Mouse (Mus musculus): Measurements from ENCODE around the gene Actl7a. TPM values are rescaled to one million over a fixed set of nuclear protein-coding genes. Genes with fewer than 3 reads are reported as not detected.

Actl7a gene
- polyA plus RNA-seq (2014; fragmentation: Nextera tagmentation; extraction: Ambion mirVana), result not detected in 2 replicates

DNA sequence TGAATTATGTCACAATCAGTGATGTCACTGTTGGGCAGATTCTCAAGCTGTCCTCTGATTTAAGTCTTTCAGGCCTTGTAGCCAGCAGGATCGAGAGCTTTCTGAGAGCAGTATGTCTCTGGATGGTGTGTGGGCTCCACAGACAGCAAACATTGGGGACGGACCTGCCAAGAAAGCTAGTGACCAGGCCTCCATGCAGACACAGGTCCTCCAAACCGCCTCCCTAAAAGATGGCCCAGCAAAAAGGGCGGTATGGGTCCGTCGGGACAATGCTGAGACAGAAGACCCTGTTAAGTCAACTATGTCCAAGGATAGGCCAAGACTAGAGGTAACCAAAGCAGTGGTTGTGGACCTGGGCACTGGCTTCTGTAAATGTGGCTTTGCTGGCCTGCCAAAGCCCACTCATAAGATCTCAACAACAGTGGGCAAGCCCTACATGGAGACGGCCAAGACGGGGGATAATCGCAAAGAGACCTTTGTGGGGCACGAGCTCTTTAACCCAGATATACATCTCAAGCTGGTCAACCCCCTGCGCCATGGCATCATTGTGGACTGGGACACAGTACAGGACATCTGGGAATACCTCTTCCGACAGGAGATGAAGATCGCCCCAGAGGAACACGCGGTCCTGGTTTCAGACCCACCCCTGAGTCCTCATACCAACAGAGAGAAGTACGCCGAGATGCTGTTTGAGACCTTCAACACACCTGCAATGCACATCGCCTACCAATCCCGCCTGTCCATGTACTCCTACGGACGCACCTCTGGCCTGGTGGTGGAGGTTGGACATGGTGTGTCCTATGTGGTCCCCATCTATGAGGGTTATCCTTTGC is at the start of gene Actl7a:
TSS of gene Actl7a (plus strand) at position 51 of the 833 bp plus-strand sequence.
- ATAC-seq (ENCODE audit: insufficient number of reproducible peaks, low FRiP score, low TSS enrichment, low read depth) (no peak), DNase-seq (ENCODE audit: low spot score) (no peak)
- H3K27me3 ChIP-seq (ENCODE audit: control insufficient read depth, insufficient read depth, low read length), result no peaks in the 10 kb centered on the region
- H3K36me3 ChIP-seq (ENCODE audit: control insufficient read depth, insufficient read depth, low read length), result peaks cover 4% of the 10 kb centered on the region; the same call in 1 of the 2 replicates
- H3K4me2 ChIP-seq (ENCODE audit: low read depth, severe bottlenecking), result no peak within 1 kb of the TSS
- 97% methylated on average over 21 of the region's 21 CpGs for WGBS
- no peaks in the 10 kb centered on the region for H3K9me3 ChIP-seq (ENCODE audit: control insufficient read depth, low read length)
- H3K4me3 ChIP-seq (ENCODE audit: low read depth, low read length), result no peak within 1 kb of the TSS
- no peak within 1 kb of the TSS for H3K27ac ChIP-seq (replicated peaks; ENCODE audit: low read depth, low read length)
- H3K9ac ChIP-seq (ENCODE audit: low read length), result no peak within 1 kb of the TSS
- H3K4me1 ChIP-seq (ENCODE audit: control insufficient read depth, insufficient read depth, low read length), result no peaks in the 10 kb centered on the region

DNA sequence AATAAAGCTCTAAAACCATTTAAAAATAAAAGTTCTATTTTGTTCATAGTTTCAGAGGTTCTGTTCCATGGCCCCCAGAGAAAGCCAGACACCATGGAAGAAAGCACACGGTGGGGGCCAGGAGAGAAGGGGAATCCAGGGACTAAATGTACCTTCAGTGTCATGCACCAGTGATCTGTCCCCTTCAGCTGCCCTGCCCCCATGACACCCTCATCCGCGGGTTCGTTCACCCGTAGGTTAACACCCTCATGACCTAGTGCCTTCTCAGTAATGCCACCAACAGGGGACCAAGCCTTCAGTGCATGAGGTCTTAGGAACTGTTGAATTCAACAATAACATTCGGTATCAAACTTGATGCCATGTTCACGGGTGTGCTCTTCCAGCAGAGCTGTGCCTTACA is 46.8 kb upstream of the Actl7a start:
- no peaks in the 10 kb centered on the region for H3K36me3 ChIP-seq (ENCODE audit: control insufficient read depth, insufficient read depth, low read length)
- H3K27ac ChIP-seq (replicated peaks; ENCODE audit: low read depth, low read length), result no peak overlapping the region
- WGBS, result 82% methylated on average over 7 of the region's 7 CpGs
- DNase-seq (ENCODE audit: low spot score) (no peak), ATAC-seq (ENCODE audit: insufficient number of reproducible peaks, low FRiP score, low TSS enrichment, low read depth) (no peak)
- H3K4me3 ChIP-seq (ENCODE audit: low read depth, low read length), result no peak overlapping the region
- H3K9ac ChIP-seq (ENCODE audit: low read length), result no peak overlapping the region
- no peaks in the 10 kb centered on the region for H3K9me3 ChIP-seq (ENCODE audit: control insufficient read depth, low read length)
- no peaks in the 10 kb centered on the region for H3K27me3 ChIP-seq (ENCODE audit: control insufficient read depth, insufficient read depth, low read length)
- H3K4me2 ChIP-seq (ENCODE audit: low read depth, severe bottlenecking), result no peak overlapping the region
- H3K4me1 ChIP-seq (ENCODE audit: control insufficient read depth, insufficient read depth, low read length), result no peaks in the 10 kb centered on the region

DNA sequence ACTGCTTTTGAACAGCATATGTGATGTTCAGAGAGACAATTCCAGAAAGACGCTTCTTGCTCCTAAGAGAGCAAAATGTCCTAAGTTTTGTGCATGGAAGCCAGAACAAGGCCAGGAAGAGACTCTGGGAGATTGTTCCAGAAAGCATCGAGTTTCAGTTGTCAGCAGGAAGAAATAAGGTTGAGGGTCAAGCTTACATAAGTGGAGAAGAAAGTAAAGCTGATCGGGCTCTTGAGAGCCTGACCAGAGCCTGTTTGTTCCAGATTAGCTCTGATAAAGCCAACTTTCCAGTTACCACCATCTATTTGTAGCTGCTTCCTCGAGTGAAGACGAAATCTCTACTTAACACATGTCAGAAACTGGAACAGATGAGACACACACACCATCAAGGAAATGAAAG is 44.5 kb upstream of the Actl7a start:
- WGBS, result 62% methylated on average over 5 of the region's 5 CpGs
- no peaks in the 10 kb centered on the region for H3K36me3 ChIP-seq (ENCODE audit: control insufficient read depth, insufficient read depth, low read length)
- no peak overlapping the region for H3K27ac ChIP-seq (replicated peaks; ENCODE audit: low read depth, low read length)
- ATAC-seq (ENCODE audit: insufficient number of reproducible peaks, low FRiP score, low TSS enrichment, low read depth) (no peak), DNase-seq (ENCODE audit: low spot score) (no peak)
- H3K4me1 ChIP-seq (ENCODE audit: control insufficient read depth, insufficient read depth, low read length), result no peaks in the 10 kb centered on the region
- no peak overlapping the region for H3K4me3 ChIP-seq (ENCODE audit: low read depth, low read length)
- H3K27me3 ChIP-seq (ENCODE audit: control insufficient read depth, insufficient read depth, low read length), result no peaks in the 10 kb centered on the region
- no peak overlapping the region for H3K4me2 ChIP-seq (ENCODE audit: low read depth, severe bottlenecking)
- no peaks in the 10 kb centered on the region for H3K9me3 ChIP-seq (ENCODE audit: control insufficient read depth, low read length)
- H3K9ac ChIP-seq (ENCODE audit: low read length), result no peak overlapping the region

DNA sequence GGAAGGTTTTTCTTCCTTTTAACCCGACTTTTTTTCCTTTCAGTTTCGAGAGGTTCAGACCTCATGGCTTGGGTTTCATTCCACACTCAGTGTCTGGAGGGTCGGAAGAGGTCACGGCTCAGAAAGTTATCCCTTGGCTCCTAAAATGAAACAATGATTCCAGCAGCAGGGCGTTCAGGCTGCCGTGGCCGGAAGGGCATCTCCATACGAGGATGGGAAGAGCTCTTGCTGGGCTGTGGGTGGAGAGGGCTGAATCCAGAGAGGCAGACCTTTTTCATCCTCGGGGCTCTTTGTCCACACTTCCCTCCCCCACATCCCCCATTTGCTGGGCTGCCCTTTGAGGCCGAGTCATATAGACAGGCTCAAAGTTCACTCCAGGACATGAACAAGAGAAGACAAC is 41.0 kb upstream of the Actl7a start:
- no peak for ATAC-seq (ENCODE audit: insufficient number of reproducible peaks, low FRiP score, low TSS enrichment, low read depth)
- Histone ChIP-seq H3K9ac (ENCODE audit: low read length) (no peak overlapping the region), H3K27ac (replicated peaks; ENCODE audit: low read depth, low read length) (no peak overlapping the region), H3K36me3 (ENCODE audit: control insufficient read depth, insufficient read depth, low read length) (no peaks in the 10 kb centered on the region), H3K4me2 (ENCODE audit: low read depth, severe bottlenecking) (no peak overlapping the region), H3K4me3 (ENCODE audit: low read depth, low read length) (no peak overlapping the region), H3K27me3 (ENCODE audit: control insufficient read depth, insufficient read depth, low read length) (no peaks in the 10 kb centered on the region), H3K9me3 (ENCODE audit: control insufficient read depth, low read length) (no peaks in the 10 kb centered on the region), H3K4me1 (ENCODE audit: control insufficient read depth, insufficient read depth, low read length) (no peaks in the 10 kb centered on the region)
- 37% methylated on average over 10 of the region's 10 CpGs for WGBS
- no peak for DNase-seq (ENCODE audit: low spot score)

DNA sequence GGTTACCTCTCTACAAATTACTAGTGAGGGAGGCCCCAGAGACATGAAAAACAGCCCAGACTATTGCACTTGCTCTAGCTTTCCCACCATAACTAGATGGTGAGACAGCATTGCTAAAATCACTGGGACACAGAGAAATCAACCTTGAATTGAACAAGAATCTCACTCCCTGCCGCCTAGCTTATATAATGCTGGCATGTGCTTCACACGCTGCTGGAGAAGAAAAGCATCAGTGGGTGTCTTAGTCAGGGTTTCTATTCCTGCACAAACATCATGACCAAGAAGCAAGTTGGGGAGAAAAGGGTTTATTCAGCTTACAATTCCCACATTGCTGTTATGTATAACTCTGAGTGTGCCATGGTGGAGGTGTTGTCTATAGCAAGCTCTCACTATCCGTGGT is 30.1 kb upstream of the Actl7a start:
- Histone ChIP-seq H3K4me2 (ENCODE audit: low read depth, severe bottlenecking) (no peak overlapping the region), H3K9me3 (ENCODE audit: control insufficient read depth, low read length) (no peaks in the 10 kb centered on the region), H3K27ac (replicated peaks; ENCODE audit: low read depth, low read length) (no peak overlapping the region), H3K36me3 (ENCODE audit: control insufficient read depth, insufficient read depth, low read length) (no peaks in the 10 kb centered on the region), H3K9ac (ENCODE audit: low read length) (no peak overlapping the region), H3K27me3 (ENCODE audit: control insufficient read depth, insufficient read depth, low read length) (no peaks in the 10 kb centered on the region), H3K4me3 (ENCODE audit: low read depth, low read length) (no peak overlapping the region), H3K4me1 (ENCODE audit: control insufficient read depth, insufficient read depth, low read length) (no peaks in the 10 kb centered on the region)
- WGBS, result 92% methylated on average over 3 of the region's 3 CpGs
- no peak for DNase-seq (ENCODE audit: low spot score)
- no peak for ATAC-seq (ENCODE audit: insufficient number of reproducible peaks, low FRiP score, low TSS enrichment, low read depth)

DNA sequence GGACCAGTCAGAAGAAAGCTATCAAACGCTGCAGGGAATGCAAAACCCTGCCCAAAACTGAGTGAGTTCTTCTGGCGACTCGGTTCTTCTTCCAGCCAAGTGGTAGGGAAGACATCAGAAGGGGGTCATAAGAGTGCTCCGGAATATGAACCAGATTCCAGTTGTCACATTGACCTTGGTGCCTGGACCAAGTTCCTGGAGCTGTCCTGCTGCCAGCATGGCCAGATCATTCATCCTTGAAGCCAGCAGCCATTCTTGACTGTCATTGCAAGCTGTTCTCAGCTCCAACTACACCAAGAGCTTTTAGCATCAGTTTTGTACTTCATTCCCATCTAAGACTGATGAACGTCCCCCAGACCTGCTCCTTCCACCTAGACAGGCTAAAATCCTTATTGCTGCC is 26.4 kb upstream of the Actl7a start:
- Histone ChIP-seq H3K27me3 (ENCODE audit: control insufficient read depth, insufficient read depth, low read length) (no peaks in the 10 kb centered on the region), H3K4me3 (ENCODE audit: low read depth, low read length) (no peak overlapping the region), H3K27ac (replicated peaks; ENCODE audit: low read depth, low read length) (no peak overlapping the region), H3K36me3 (ENCODE audit: control insufficient read depth, insufficient read depth, low read length) (no peaks in the 10 kb centered on the region), H3K9ac (ENCODE audit: low read length) (no peak overlapping the region), H3K9me3 (ENCODE audit: control insufficient read depth, low read length) (no peaks in the 10 kb centered on the region), H3K4me2 (ENCODE audit: low read depth, severe bottlenecking) (no peak overlapping the region), H3K4me1 (ENCODE audit: control insufficient read depth, insufficient read depth, low read length) (no peaks in the 10 kb centered on the region)
- 62% methylated on average over 5 of the region's 5 CpGs for WGBS
- no peak for DNase-seq (ENCODE audit: low spot score)
- no peak for ATAC-seq (ENCODE audit: insufficient number of reproducible peaks, low FRiP score, low TSS enrichment, low read depth)

DNA sequence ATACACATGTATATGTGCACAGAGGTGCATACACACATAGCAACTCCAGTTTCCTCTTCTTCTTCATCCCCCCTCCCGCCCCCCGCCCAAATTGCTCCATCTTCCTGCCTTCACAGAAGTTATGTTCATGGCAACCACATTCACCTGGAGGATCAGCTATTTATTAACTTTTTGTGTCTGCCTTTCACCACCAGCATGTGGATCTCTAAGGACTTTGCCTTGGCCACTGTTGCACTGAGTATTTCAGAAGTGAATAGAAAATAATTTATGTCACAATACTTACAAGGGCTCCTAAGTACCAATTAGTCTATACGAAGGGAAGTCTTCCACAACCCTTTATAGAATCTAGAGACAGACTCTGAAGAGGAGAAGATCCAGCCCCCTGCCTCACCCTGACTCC is 25.3 kb upstream of the Actl7a start:
- no peak overlapping the region for H3K9ac ChIP-seq (ENCODE audit: low read length)
- no peak overlapping the region for H3K4me3 ChIP-seq (ENCODE audit: low read depth, low read length)
- WGBS, result 90% methylated on average over 3 of the region's 3 CpGs
- no peaks in the 10 kb centered on the region for H3K27me3 ChIP-seq (ENCODE audit: control insufficient read depth, insufficient read depth, low read length)
- H3K4me1 ChIP-seq (ENCODE audit: control insufficient read depth, insufficient read depth, low read length), result no peaks in the 10 kb centered on the region
- DNase-seq (ENCODE audit: low spot score), result no peak
- ATAC-seq (ENCODE audit: insufficient number of reproducible peaks, low FRiP score, low TSS enrichment, low read depth), result no peak
- no peak overlapping the region for H3K27ac ChIP-seq (replicated peaks; ENCODE audit: low read depth, low read length)
- H3K9me3 ChIP-seq (ENCODE audit: control insufficient read depth, low read length), result no peaks in the 10 kb centered on the region
- H3K4me2 ChIP-seq (ENCODE audit: low read depth, severe bottlenecking), result no peak overlapping the region
- no peaks in the 10 kb centered on the region for H3K36me3 ChIP-seq (ENCODE audit: control insufficient read depth, insufficient read depth, low read length)

DNA sequence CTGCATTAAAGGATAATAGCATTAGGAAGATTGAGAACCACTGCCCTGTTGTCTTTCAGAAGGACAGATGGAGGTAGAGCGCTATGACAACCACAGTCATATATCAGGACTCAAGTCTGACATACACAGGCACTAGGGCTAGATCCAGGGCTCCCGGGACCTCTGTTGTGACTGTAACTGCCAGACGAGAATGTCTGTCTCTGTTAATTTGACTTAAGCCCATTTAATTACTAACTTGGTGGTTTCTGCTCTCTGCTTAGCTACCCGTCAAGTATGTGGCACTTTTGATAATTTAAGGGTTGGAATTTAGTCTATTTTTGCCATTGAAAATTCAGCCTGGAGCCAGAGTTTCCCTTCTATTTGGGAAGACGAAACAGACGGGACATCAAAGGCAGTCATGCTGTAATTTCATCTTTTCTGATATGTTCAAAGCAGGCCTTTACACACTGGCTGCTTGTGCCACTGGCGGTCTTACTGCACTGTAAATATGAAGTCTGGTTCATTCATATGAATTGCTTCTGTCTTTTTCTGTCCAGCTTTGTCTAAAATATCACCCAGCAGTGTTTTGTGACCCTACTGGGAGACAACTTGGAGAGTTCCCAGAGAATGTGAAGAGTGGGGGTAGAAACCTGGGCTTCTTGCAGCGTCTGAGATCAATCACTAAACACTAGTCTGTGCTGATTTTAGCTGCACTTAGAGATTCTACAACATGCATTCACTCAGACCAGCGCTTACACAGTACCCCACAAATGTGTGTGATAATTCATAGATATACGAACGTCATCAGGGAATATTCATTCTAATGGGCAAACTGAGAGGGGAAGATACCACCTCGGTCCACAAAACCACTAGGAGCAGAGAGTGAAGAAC is 24.4 kb upstream of the Actl7a start:
- Histone ChIP-seq H3K4me1 (ENCODE audit: control insufficient read depth, insufficient read depth, low read length) (no peaks in the 10 kb centered on the region), H3K9ac (ENCODE audit: low read length) (no peak overlapping the region), H3K27me3 (ENCODE audit: control insufficient read depth, insufficient read depth, low read length) (no peaks in the 10 kb centered on the region), H3K9me3 (ENCODE audit: control insufficient read depth, low read length) (no peaks in the 10 kb centered on the region), H3K4me3 (ENCODE audit: low read depth, low read length) (no peak overlapping the region), H3K27ac (replicated peaks; ENCODE audit: low read depth, low read length) (no peak overlapping the region), H3K36me3 (ENCODE audit: control insufficient read depth, insufficient read depth, low read length) (no peaks in the 10 kb centered on the region), H3K4me2 (ENCODE audit: low read depth, severe bottlenecking) (no peak overlapping the region)
- ATAC-seq (ENCODE audit: insufficient number of reproducible peaks, low FRiP score, low TSS enrichment, low read depth), result no peak
- WGBS, result 69% methylated on average over 12 of the region's 12 CpGs
- no peak for DNase-seq (ENCODE audit: low spot score)

Measured in limb, embryonic 11.5 days (tissue).